Mouse (Mus musculus): Measurements from ENCODE around the gene Pck1. TPM values are rescaled to one million over a fixed set of nuclear protein-coding genes. Genes with fewer than 3 reads are reported as not detected.
"Not testable (repeated sequence)": the region's sequence is repeated elsewhere in the genome, so short reads cannot be mapped to it uniquely, and the experiment has no call there.

Pck1 gene
- polyA plus RNA-seq (2015; fragmentation: Nextera tagmentation; extraction: Ambion mirVana) = 2.0 and 2.3 TPM in 2 replicates

GRCm38 (mm10) chr2:173152436-173153151 is at the start of gene Pck1:
TSS of gene Pck1 (plus strand) at chr2:173153048.
- Histone ChIP-seq H3K4me2 (ENCODE audit: low read depth, low read length) (no peak within 1 kb of the TSS), H3K9me3 (replicated peaks; ENCODE audit: control insufficient read depth, low read length) (no peaks in the 10 kb centered on the region), H3K9ac (ENCODE audit: low read length) (no peak within 1 kb of the TSS), H3K27ac (ENCODE audit: low read length) (peak within 1 kb of the TSS; percentile 15; the same call in 1 of the 2 replicates), H3K4me1 (ENCODE audit: control insufficient read depth, insufficient read depth, low read length) (peaks cover 21% of the 10 kb centered on the region), H3K27me3 (ENCODE audit: control insufficient read depth, insufficient read depth, low read length) (no peaks in the 10 kb centered on the region), H3K36me3 (ENCODE audit: control insufficient read depth, insufficient read depth, low read length) (no peaks in the 10 kb centered on the region), H3K4me3 (replicated peaks; ENCODE audit: low read length) (no peak within 1 kb of the TSS)
- peak; percentile 67 for ATAC-seq (ENCODE audit: insufficient read depth, low FRiP score)
- WGBS = 57% methylated on average over 13 of the region's 13 CpGs

GRCm38 (mm10) chr2:173106409-173106808 is 46.4 kb upstream of the Pck1 start:
- 86% methylated on average over 9 of the region's 9 CpGs for WGBS
- H3K9ac ChIP-seq (ENCODE audit: low read length) = no peak overlapping the region

GRCm38 (mm10) chr2:173106889-173107785 is 45.7 kb upstream of the Pck1 start:
- no peak overlapping the region for H3K4me2 ChIP-seq (ENCODE audit: low read depth, low read length)
- H3K9ac ChIP-seq (ENCODE audit: low read length) = no peak overlapping the region
- H3K27me3 ChIP-seq (ENCODE audit: control insufficient read depth, insufficient read depth, low read length) = no peaks in the 10 kb centered on the region
- no peak overlapping the region for H3K27ac ChIP-seq (ENCODE audit: low read length)
- no peaks in the 10 kb centered on the region for H3K36me3 ChIP-seq (ENCODE audit: control insufficient read depth, insufficient read depth, low read length)
- ATAC-seq (ENCODE audit: insufficient read depth, low FRiP score) = peak; percentile 31; the same call in 1 of the 2 replicates
- no peaks in the 10 kb centered on the region for H3K9me3 ChIP-seq (replicated peaks; ENCODE audit: control insufficient read depth, low read length)
- WGBS = 19% methylated on average over 14 of the region's 14 CpGs
- no peaks in the 10 kb centered on the region for H3K4me1 ChIP-seq (ENCODE audit: control insufficient read depth, insufficient read depth, low read length)
- H3K4me3 ChIP-seq (replicated peaks; ENCODE audit: low read length) = no peak overlapping the region

More at GRCm38 (mm10) chr2:173106409-173106808, 46.4 kb upstream of the Pck1 start:
- Histone ChIP-seq H3K4me1 (ENCODE audit: control insufficient read depth, insufficient read depth, low read length) (no peaks in the 10 kb centered on the region), H3K36me3 (ENCODE audit: control insufficient read depth, insufficient read depth, low read length) (no peaks in the 10 kb centered on the region), H3K27ac (ENCODE audit: low read length) (no peak overlapping the region), H3K27me3 (ENCODE audit: control insufficient read depth, insufficient read depth, low read length) (peaks cover 4% of the 10 kb centered on the region; the same call in 1 of the 2 replicates), H3K4me3 (replicated peaks; ENCODE audit: low read length) (no peak overlapping the region), H3K4me2 (ENCODE audit: low read depth, low read length) (no peak overlapping the region), H3K9me3 (replicated peaks; ENCODE audit: control insufficient read depth, low read length) (no peaks in the 10 kb centered on the region)
- ATAC-seq (ENCODE audit: insufficient read depth, low FRiP score) = no peak

GRCm38 (mm10) chr2:173108509-173109190 is 44.2 kb upstream of the Pck1 start:
- H3K9ac ChIP-seq (ENCODE audit: low read length) = no peak overlapping the region
- H3K27ac ChIP-seq (ENCODE audit: low read length) = no peak overlapping the region
- ATAC-seq (ENCODE audit: insufficient read depth, low FRiP score) = no peak
- H3K36me3 ChIP-seq (ENCODE audit: control insufficient read depth, insufficient read depth, low read length) = no peaks in the 10 kb centered on the region
- WGBS = 56% methylated on average over 6 of the region's 6 CpGs
- H3K4me2 ChIP-seq (ENCODE audit: low read depth, low read length) = no peak overlapping the region
- no peaks in the 10 kb centered on the region for H3K4me1 ChIP-seq (ENCODE audit: control insufficient read depth, insufficient read depth, low read length)
- no peaks in the 10 kb centered on the region for H3K9me3 ChIP-seq (replicated peaks; ENCODE audit: control insufficient read depth, low read length)
- H3K4me3 ChIP-seq (replicated peaks; ENCODE audit: low read length) = no peak overlapping the region
- no peaks in the 10 kb centered on the region for H3K27me3 ChIP-seq (ENCODE audit: control insufficient read depth, insufficient read depth, low read length)

GRCm38 (mm10) chr2:173109510-173109909 is 43.3 kb upstream of the Pck1 start:
- H3K27ac ChIP-seq (ENCODE audit: low read length) = no peak overlapping the region
- no peaks in the 10 kb centered on the region for H3K36me3 ChIP-seq (ENCODE audit: control insufficient read depth, insufficient read depth, low read length)
- no peak overlapping the region for H3K9ac ChIP-seq (ENCODE audit: low read length)
- H3K9me3 ChIP-seq (replicated peaks; ENCODE audit: control insufficient read depth, low read length) = no peaks in the 10 kb centered on the region
- H3K4me1 ChIP-seq (ENCODE audit: control insufficient read depth, insufficient read depth, low read length) = no peaks in the 10 kb centered on the region
- H3K27me3 ChIP-seq (ENCODE audit: control insufficient read depth, insufficient read depth, low read length) = no peaks in the 10 kb centered on the region
- ATAC-seq (ENCODE audit: insufficient read depth, low FRiP score) = no peak
- H3K4me2 ChIP-seq (ENCODE audit: low read depth, low read length) = no peak overlapping the region
- 88% methylated on average over 7 of the region's 7 CpGs for WGBS
- no peak overlapping the region for H3K4me3 ChIP-seq (replicated peaks; ENCODE audit: low read length)

- WGBS = 89% methylated on average over 9 of the region's 9 CpGs
- no peak for ATAC-seq (ENCODE audit: insufficient read depth, low FRiP score)
- Histone ChIP-seq H3K9me3 (replicated peaks; ENCODE audit: control insufficient read depth, low read length) (no peaks in the 10 kb centered on the region), H3K4me1 (ENCODE audit: control insufficient read depth, insufficient read depth, low read length) (no peaks in the 10 kb centered on the region), H3K27ac (ENCODE audit: low read length) (no peak overlapping the region), H3K4me2 (ENCODE audit: low read depth, low read length) (no peak overlapping the region), H3K36me3 (ENCODE audit: control insufficient read depth, insufficient read depth, low read length) (no peaks in the 10 kb centered on the region), H3K9ac (ENCODE audit: low read length) (no peak overlapping the region), H3K27me3 (ENCODE audit: control insufficient read depth, insufficient read depth, low read length) (no peaks in the 10 kb centered on the region), H3K4me3 (replicated peaks; ENCODE audit: low read length) (no peak overlapping the region)
Observed at GRCm38 (mm10) chr2:173110571-173110970, 42.3 kb upstream of the Pck1 start.

GRCm38 (mm10) chr2:173113796-173114195 is 39.1 kb upstream of the Pck1 start:
- H3K4me3 ChIP-seq (replicated peaks; ENCODE audit: low read length); H3K4me2 ChIP-seq (ENCODE audit: low read depth, low read length); H3K27ac ChIP-seq (ENCODE audit: low read length); H3K27me3 ChIP-seq (ENCODE audit: control insufficient read depth, insufficient read depth, low read length); H3K36me3 ChIP-seq (ENCODE audit: control insufficient read depth, insufficient read depth, low read length); ATAC-seq (ENCODE audit: insufficient read depth, low FRiP score); H3K9me3 ChIP-seq (replicated peaks; ENCODE audit: control insufficient read depth, low read length); H3K9ac ChIP-seq (ENCODE audit: low read length); H3K4me1 ChIP-seq (ENCODE audit: control insufficient read depth, insufficient read depth, low read length): not testable (repeated sequence)
- 57% methylated on average over 3 of the region's 3 CpGs for WGBS

GRCm38 (mm10) chr2:173119023-173119944 is 33.6 kb upstream of the Pck1 start, which contains the start of gene Ctcfl:
TSS of gene Ctcfl (minus strand) at chr2:173119525.
- no peak within 1 kb of the TSS for H3K27ac ChIP-seq (ENCODE audit: low read length)
- no peaks in the 10 kb centered on the region for H3K36me3 ChIP-seq (ENCODE audit: control insufficient read depth, insufficient read depth, low read length)
- 85% methylated on average over 35 of the region's 35 CpGs for WGBS
- H3K9ac ChIP-seq (ENCODE audit: low read length) = no peak within 1 kb of the TSS
- no peak within 1 kb of the TSS for H3K4me2 ChIP-seq (ENCODE audit: low read depth, low read length)
- no peaks in the 10 kb centered on the region for H3K9me3 ChIP-seq (replicated peaks; ENCODE audit: control insufficient read depth, low read length)
- no peaks in the 10 kb centered on the region for H3K4me1 ChIP-seq (ENCODE audit: control insufficient read depth, insufficient read depth, low read length)
- 0 out of 2 replicates have a peak, but pooled peaks have one; percentile 44 for ATAC-seq (ENCODE audit: insufficient read depth, low FRiP score)
- H3K27me3 ChIP-seq (ENCODE audit: control insufficient read depth, insufficient read depth, low read length) = no peaks in the 10 kb centered on the region
- no peak within 1 kb of the TSS for H3K4me3 ChIP-seq (replicated peaks; ENCODE audit: low read length)
